Mouse (Mus musculus) erythroblast, embryonic 14.5 days (primary cell): Measurements from ENCODE around the gene Lats2. TPM values are rescaled to one million over a fixed set of nuclear protein-coding genes. Genes with fewer than 3 reads are reported as not detected.

Source experiments
- H3K27me3 ChIP-seq: 2 replicates; pipeline ENCODE4 v1.6.1; 2012; ENCODE audit warnings: inconsistent platforms; ENCODE audit not compliant: control insufficient read depth
- H3K36me3 ChIP-seq: 2 replicates; pipeline ENCODE4 v1.6.1; 2012; ENCODE audit warnings: mild to moderate bottlenecking, inconsistent platforms; ENCODE audit not compliant: control insufficient read depth
- H3K4me1 ChIP-seq: 2 replicates; pipeline ENCODE4 v1.6.1; 2012; ENCODE audit warnings: inconsistent platforms; ENCODE audit not compliant: control insufficient read depth
- H3K4me3 ChIP-seq: replicated peaks from 2 replicates; pipeline ENCODE3; 2012; ENCODE audit warnings: moderate library complexity, mild to moderate bottlenecking, inconsistent platforms
- H3K9me3 ChIP-seq: 2 replicates; pipeline ENCODE4 v1.6.1; 2012; ENCODE audit warnings: low read length, inconsistent platforms, mixed read lengths; ENCODE audit not compliant: control insufficient read depth
- GATA1 ChIP-seq: IDR thresholded peaks from 2 replicates; pipeline ENCODE4 v1.6.1; 2012; ENCODE audit warnings: low read length, inconsistent platforms, mixed read lengths
- TAL1 ChIP-seq: IDR thresholded peaks from 3 replicates; pipeline ENCODE4 v1.6.1; 2012; ENCODE audit warnings: low read length, inconsistent platforms, mixed read lengths
- polyA plus RNA-seq: library from polyadenylated mRNA; stranded (reverse); fragments of >175 nt; gene quantifications from 2 replicates; pipeline ENCODE4 v1.2.3, GENCODE M21; 2012

Gene Lats2
- polyA plus RNA-seq, 1 experiment = 1.5 TPM

DNA sequence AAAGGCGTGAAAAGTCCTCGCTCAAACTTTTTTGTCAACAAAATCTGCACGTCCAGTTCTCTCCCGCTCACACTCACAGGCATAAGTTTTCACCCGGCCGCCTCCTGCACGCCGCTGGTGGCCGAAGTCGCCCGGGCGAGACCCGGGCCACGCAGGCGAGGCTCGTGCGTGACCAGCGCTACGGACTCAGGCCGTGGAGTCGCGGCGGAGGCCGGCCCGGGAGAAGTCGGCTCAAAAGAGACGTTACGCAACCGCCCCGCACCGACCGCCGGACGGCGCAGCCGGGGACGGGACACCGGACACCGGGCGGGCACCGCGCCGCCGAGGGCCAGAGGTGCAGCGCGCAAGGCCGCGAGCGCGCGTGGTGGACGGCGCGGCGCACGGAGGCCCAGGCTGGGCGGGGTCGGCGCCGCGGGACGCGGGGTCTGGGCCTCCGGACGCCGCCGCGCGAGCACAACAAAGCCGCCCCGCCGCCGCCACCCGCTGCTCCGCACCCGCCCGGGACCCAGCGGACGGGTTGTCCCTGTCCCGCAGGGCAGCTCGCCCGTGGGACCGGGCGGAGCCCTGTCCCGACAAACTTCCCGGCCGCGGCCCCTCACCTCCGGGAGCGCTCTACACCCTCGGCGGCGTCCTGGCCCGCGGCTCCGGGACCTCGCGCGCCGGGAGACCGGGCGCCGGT is 12.8 kb downstream of the Lats2 start:
- Histone ChIP-seq H3K36me3 (no peaks in the 10 kb centered on the region; the same call in 1 of the 2 replicates), H3K4me3 (peak overlapping the region; percentile 94), H3K4me1 (peaks cover 48% of the 10 kb centered on the region), H3K9me3 (no peaks in the 10 kb centered on the region; the same call in 1 of the 2 replicates), H3K27me3 (peaks cover 49% of the 10 kb centered on the region)
- TF ChIP-seq GATA1 = no peak
- TF ChIP-seq TAL1 = no peak

DNA sequence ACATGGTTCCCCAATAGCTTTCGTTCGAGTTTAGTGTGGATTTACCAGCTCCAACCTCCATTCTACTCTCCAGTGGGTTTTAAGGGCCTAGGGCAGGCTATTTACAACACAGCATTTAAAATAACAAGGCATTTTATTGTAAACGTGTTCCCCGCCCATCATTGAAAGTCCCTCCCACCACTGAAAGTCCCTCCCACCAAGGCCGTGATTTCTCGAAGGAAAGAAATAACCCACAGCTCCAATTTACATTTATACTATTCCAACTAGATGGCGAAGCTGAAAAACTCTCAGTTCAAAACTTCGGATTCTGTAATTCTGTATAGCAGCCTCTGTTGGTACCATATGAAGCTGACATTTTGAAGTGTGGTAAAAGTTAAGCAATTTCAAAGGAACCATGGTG is 13.6 kb downstream of the Lats2 start:
- Histone ChIP-seq H3K9me3 (no peaks in the 10 kb centered on the region; the same call in 1 of the 2 replicates), H3K4me1 (peaks cover 39% of the 10 kb centered on the region), H3K27me3 (peaks cover 52% of the 10 kb centered on the region), H3K4me3 (peak overlapping the region; percentile 94), H3K36me3 (no peaks in the 10 kb centered on the region)
- no peak for TF ChIP-seq GATA1
- no peak for TF ChIP-seq TAL1

DNA sequence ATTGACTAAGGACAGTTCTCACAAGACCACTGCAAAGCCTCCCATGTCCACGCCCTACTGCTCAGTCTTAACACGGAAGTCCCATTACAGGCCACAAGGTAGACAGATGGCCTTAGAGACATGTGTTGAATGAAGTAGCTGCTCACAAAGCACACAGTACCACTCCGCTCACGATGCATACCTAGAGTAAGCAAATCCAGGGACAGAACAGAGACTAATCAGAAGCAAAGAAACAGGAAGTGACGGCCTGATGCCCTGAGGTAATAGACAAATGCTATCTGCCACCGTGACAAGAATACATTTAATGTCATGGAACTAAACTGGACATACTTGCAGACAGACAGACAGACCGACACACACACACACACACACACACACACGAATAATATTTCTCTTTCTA is 17.5 kb downstream of the Lats2 start:
- TF ChIP-seq GATA1 (no peak), TAL1 (no peak)
- Histone ChIP-seq H3K36me3 (no peaks in the 10 kb centered on the region), H3K27me3 (peaks cover 45% of the 10 kb centered on the region), H3K9me3 (no peaks in the 10 kb centered on the region; the same call in 1 of the 2 replicates), H3K4me1 (peaks cover 25% of the 10 kb centered on the region), H3K4me3 (no peak overlapping the region)

- Histone ChIP-seq H3K36me3 (peaks cover 13% of the 10 kb centered on the region), H3K4me3 (no peak overlapping the region), H3K9me3 (no peaks in the 10 kb centered on the region), H3K4me1 (peaks cover 14% of the 10 kb centered on the region), H3K27me3 (peaks cover 10% of the 10 kb centered on the region)
- TF ChIP-seq TAL1 (no peak), GATA1 (no peak)
Observed at GRCm38 (mm10) chr14:57737089-57737488, 21.1 kb downstream of the Lats2 start.

- Histone ChIP-seq H3K4me3 (no peak overlapping the region), H3K36me3 (peaks cover 15% of the 10 kb centered on the region), H3K9me3 (no peaks in the 10 kb centered on the region), H3K27me3 (peaks cover 3% of the 10 kb centered on the region; the same call in 1 of the 2 replicates), H3K4me1 (peaks cover 14% of the 10 kb centered on the region)
- no peak for TF ChIP-seq GATA1
- TF ChIP-seq TAL1 = no peak
Observed at GRCm38 (mm10) chr14:57736141-57736540, 22.0 kb downstream of the Lats2 start.

DNA sequence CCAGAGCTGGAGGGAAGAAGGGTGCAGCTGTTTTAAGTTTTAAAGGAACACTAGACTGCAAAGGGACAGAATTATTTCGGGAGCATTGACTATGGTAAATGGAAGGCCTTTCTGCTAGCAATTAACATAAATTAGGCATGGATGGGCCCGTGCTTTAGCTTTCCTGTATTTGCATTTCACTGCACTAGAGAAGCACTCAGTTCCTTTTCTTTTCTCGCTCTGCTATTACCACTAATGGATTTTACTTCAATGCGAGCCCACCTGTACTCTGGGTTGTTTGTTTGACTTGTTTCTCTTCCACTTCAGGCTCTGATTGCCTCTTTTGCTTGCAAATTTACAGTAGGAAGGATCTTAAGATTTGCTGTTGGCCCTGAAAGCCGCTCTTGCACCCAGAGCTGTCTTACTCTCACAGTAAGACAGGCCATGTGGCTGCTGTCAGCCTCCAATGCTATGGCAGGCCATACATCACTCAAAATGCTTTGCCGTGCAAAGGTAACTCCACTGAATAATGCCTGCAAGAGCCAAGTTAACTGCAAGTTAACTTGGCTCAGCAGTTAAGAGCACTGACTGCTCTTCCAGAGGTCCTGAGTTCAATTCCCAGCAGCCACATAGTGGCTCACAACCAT is 25.4 kb downstream of the Lats2 start:
- Histone ChIP-seq H3K4me1 (peaks cover 18% of the 10 kb centered on the region), H3K9me3 (no peaks in the 10 kb centered on the region), H3K36me3 (peaks cover 18% of the 10 kb centered on the region), H3K4me3 (no peak overlapping the region), H3K27me3 (no peaks in the 10 kb centered on the region)
- TF ChIP-seq TAL1 (no peak), GATA1 (no peak)

GRCm38 (mm10) chr14:57730527-57730926 is 27.7 kb downstream of the Lats2 start:
- Histone ChIP-seq H3K27me3 (no peaks in the 10 kb centered on the region), H3K4me3 (no peak overlapping the region), H3K4me1 (peaks cover 10% of the 10 kb centered on the region), H3K9me3 (peaks cover 2% of the 10 kb centered on the region; the same call in 1 of the 2 replicates), H3K36me3 (peaks cover 18% of the 10 kb centered on the region)
- no peak for TF ChIP-seq TAL1
- no peak for TF ChIP-seq GATA1

DNA sequence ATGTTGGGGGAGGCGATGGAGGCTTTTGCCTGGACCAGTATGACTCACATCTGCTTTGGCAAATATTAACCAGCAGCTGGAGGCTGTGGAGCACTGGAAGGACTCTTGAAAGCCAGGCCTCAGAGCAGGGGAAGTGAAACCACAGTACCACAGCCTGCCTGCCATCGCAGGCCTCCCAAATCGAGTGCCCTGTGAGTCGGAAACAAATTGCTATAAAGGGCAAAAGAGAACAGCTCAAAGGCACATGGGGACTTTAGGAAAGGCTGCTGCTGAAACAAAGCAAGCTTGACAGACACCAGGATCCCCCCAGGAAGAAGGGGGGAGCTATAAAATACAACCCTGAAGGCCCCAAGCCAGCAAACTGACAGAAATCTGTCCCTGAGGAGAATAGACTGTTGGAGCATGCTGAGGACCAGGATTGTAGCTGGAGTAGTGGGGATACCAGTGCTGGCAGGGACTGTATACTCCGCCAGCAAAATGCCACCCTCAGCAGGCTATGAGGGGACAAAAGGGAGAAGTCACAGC is 28.2 kb downstream of the Lats2 start:
- Histone ChIP-seq H3K9me3 (peaks cover 2% of the 10 kb centered on the region; the same call in 1 of the 2 replicates), H3K27me3 (no peaks in the 10 kb centered on the region), H3K36me3 (peaks cover 18% of the 10 kb centered on the region), H3K4me1 (peaks cover 6% of the 10 kb centered on the region), H3K4me3 (no peak overlapping the region)
- no peak for TF ChIP-seq GATA1
- no peak for TF ChIP-seq TAL1

GRCm38 (mm10) chr14:57729364-57729763 is 28.8 kb downstream of the Lats2 start:
- TF ChIP-seq GATA1 (no peak), TAL1 (no peak)
- H3K4me3 ChIP-seq = no peak overlapping the region
- H3K27me3 ChIP-seq = no peaks in the 10 kb centered on the region
- H3K9me3 ChIP-seq = peaks cover 2% of the 10 kb centered on the region; the same call in 1 of the 2 replicates
- peaks cover 18% of the 10 kb centered on the region for H3K36me3 ChIP-seq
- H3K4me1 ChIP-seq = peaks cover 5% of the 10 kb centered on the region; the same call in 1 of the 2 replicates
